Mouse (Mus musculus) small intestine, adult 2 months (tissue): ENCODE results near the gene Tubgcp6.

Source experiments
- CTCF ChIP-seq: fragments of 200-500 bp; IDR thresholded peaks from 2 replicates; pipeline ENCODE4 v1.5.1; 2012; ENCODE audit warnings: low read depth, mild to moderate bottlenecking, control low read depth, inconsistent platforms, low read length, moderate library complexity, mixed read lengths; ENCODE audit not compliant: insufficient replicate concordance, insufficient read length; ENCODE audit errors: extremely low read depth
- POLR2A ChIP-seq: fragments of 200-500 bp; IDR thresholded peaks from 2 replicates; pipeline ENCODE4 v1.6.1; 2012; ENCODE audit warnings: low read depth, mild to moderate bottlenecking, control low read depth, inconsistent platforms, low read length, moderate library complexity

- no peak for TF ChIP-seq CTCF
- no peak for TF ChIP-seq POLR2A
Observed at GRCm38 (mm10) chr15:89171526-89172051, 48.7 kb upstream of the Tubgcp6 start.
